Mouse (Mus musculus): ENCODE results near the gene Crebbp. TPM values are rescaled to one million over a fixed set of nuclear protein-coding genes. Genes with fewer than 3 reads are reported as not detected.
"Not testable (repeated sequence)": the region's sequence is repeated elsewhere in the genome, so short reads cannot be mapped to it uniquely, and the experiment has no call there.

Crebbp gene
- 18.4 and 19.3 TPM in 2 replicates for polyA plus RNA-seq (2015; fragmentation: Nextera tagmentation; extraction: Ambion mirVana)

- Histone ChIP-seq H3K27ac (ENCODE audit: low read length) (peak within 1 kb of the TSS; percentile 99), H3K27me3 (replicated peaks; ENCODE audit: control insufficient read depth, insufficient read depth, low read length) (no peaks in the 10 kb centered on the region), H3K4me3 (ENCODE audit: low read length) (peak within 1 kb of the TSS; percentile 73), H3K9ac (ENCODE audit: low read depth, low read length) (peak within 1 kb of the TSS; percentile 96), H3K4me2 (ENCODE audit: low read depth, low read length) (peak within 1 kb of the TSS; percentile 93), H3K9me3 (ENCODE audit: control insufficient read depth, low read length) (no peaks in the 10 kb centered on the region), H3K36me3 (ENCODE audit: control insufficient read depth, insufficient read depth, low read length) (no peaks in the 10 kb centered on the region), H3K4me1 (ENCODE audit: control insufficient read depth, insufficient read depth, low read length) (peaks cover 16% of the 10 kb centered on the region)
- ATAC-seq, result peak; percentile 92
- WGBS, result under 1% methylated on average over 76 of the region's 92 CpGs
Measured at GRCm38 (mm10) chr16:4213799-4214551, at the start of gene Crebbp. Gene Crebbp, minus strand, starts transcription at chr16:4213997.

- Histone ChIP-seq H3K4me1 (ENCODE audit: control insufficient read depth, insufficient read depth, low read length) (peaks cover 7% of the 10 kb centered on the region; the same call in 1 of the 2 replicates), H3K9ac (ENCODE audit: low read depth, low read length) (no peak overlapping the region), H3K27me3 (replicated peaks; ENCODE audit: control insufficient read depth, insufficient read depth, low read length) (no peaks in the 10 kb centered on the region), H3K36me3 (ENCODE audit: control insufficient read depth, insufficient read depth, low read length) (no peaks in the 10 kb centered on the region), H3K27ac (ENCODE audit: low read length) (no peak overlapping the region), H3K4me2 (ENCODE audit: low read depth, low read length) (no peak overlapping the region), H3K9me3 (ENCODE audit: control insufficient read depth, low read length) (no peaks in the 10 kb centered on the region), H3K4me3 (ENCODE audit: low read length) (no peak overlapping the region)
- ATAC-seq, result peak; percentile 79
- 62% methylated on average over 3 of the region's 3 CpGs for WGBS
Measured at GRCm38 (mm10) chr16:4263486-4263885, 49.7 kb upstream of the Crebbp start.

- H3K4me2 ChIP-seq (ENCODE audit: low read depth, low read length), result no peak overlapping the region
- ATAC-seq, result no peak
- H3K27me3 ChIP-seq (replicated peaks; ENCODE audit: control insufficient read depth, insufficient read depth, low read length), result no peaks in the 10 kb centered on the region
- H3K4me1 ChIP-seq (ENCODE audit: control insufficient read depth, insufficient read depth, low read length), result no peaks in the 10 kb centered on the region
- H3K36me3 ChIP-seq (ENCODE audit: control insufficient read depth, insufficient read depth, low read length), result no peaks in the 10 kb centered on the region
- no peak overlapping the region for H3K9ac ChIP-seq (ENCODE audit: low read depth, low read length)
- H3K27ac ChIP-seq (ENCODE audit: low read length), result no peak overlapping the region
- no peak overlapping the region for H3K4me3 ChIP-seq (ENCODE audit: low read length)
- 92% methylated on average over 2 of the region's 2 CpGs for WGBS
- no peaks in the 10 kb centered on the region for H3K9me3 ChIP-seq (ENCODE audit: control insufficient read depth, low read length)
Measured at GRCm38 (mm10) chr16:4257546-4257945, 43.7 kb upstream of the Crebbp start.

- H3K27me3 ChIP-seq (replicated peaks; ENCODE audit: control insufficient read depth, insufficient read depth, low read length), result no peaks in the 10 kb centered on the region
- H3K36me3 ChIP-seq (ENCODE audit: control insufficient read depth, insufficient read depth, low read length), result no peaks in the 10 kb centered on the region
- H3K4me2 ChIP-seq (ENCODE audit: low read depth, low read length), result no peak overlapping the region
- no peak overlapping the region for H3K27ac ChIP-seq (ENCODE audit: low read length)
- 89% methylated on average over 3 of the region's 3 CpGs for WGBS
- H3K9me3 ChIP-seq (ENCODE audit: control insufficient read depth, low read length), result no peaks in the 10 kb centered on the region
- no peak overlapping the region for H3K9ac ChIP-seq (ENCODE audit: low read depth, low read length)
- H3K4me3 ChIP-seq (ENCODE audit: low read length), result no peak overlapping the region
- ATAC-seq, result no peak
- no peaks in the 10 kb centered on the region for H3K4me1 ChIP-seq (ENCODE audit: control insufficient read depth, insufficient read depth, low read length)
Measured at GRCm38 (mm10) chr16:4248791-4249190, 35.0 kb upstream of the Crebbp start.

GRCm38 (mm10) chr16:4245241-4245640 lies 31.4 kb upstream of the Crebbp start:
- not testable (repeated sequence) for H3K27me3 ChIP-seq (replicated peaks; ENCODE audit: control insufficient read depth, insufficient read depth, low read length); H3K36me3 ChIP-seq (ENCODE audit: control insufficient read depth, insufficient read depth, low read length); H3K9me3 ChIP-seq (ENCODE audit: control insufficient read depth, low read length); H3K4me3 ChIP-seq (ENCODE audit: low read length); H3K9ac ChIP-seq (ENCODE audit: low read depth, low read length); H3K4me2 ChIP-seq (ENCODE audit: low read depth, low read length); H3K27ac ChIP-seq (ENCODE audit: low read length); ATAC-seq; H3K4me1 ChIP-seq (ENCODE audit: control insufficient read depth, insufficient read depth, low read length)
- WGBS, result 93% methylated on average over 1 of the region's 1 CpGs

- no peak for ATAC-seq
- Histone ChIP-seq H3K27ac (ENCODE audit: low read length) (no peak overlapping the region), H3K9me3 (ENCODE audit: control insufficient read depth, low read length) (no peaks in the 10 kb centered on the region), H3K9ac (ENCODE audit: low read depth, low read length) (no peak overlapping the region), H3K27me3 (replicated peaks; ENCODE audit: control insufficient read depth, insufficient read depth, low read length) (no peaks in the 10 kb centered on the region), H3K4me2 (ENCODE audit: low read depth, low read length) (no peak overlapping the region), H3K4me3 (ENCODE audit: low read length) (no peak overlapping the region), H3K36me3 (ENCODE audit: control insufficient read depth, insufficient read depth, low read length) (no peaks in the 10 kb centered on the region), H3K4me1 (ENCODE audit: control insufficient read depth, insufficient read depth, low read length) (no peaks in the 10 kb centered on the region)
- 68% methylated on average over 4 of the region's 4 CpGs for WGBS
Measured at GRCm38 (mm10) chr16:4236131-4236530, 22.3 kb upstream of the Crebbp start.

GRCm38 (mm10) chr16:4235587-4235986 lies 21.8 kb upstream of the Crebbp start:
- H3K4me1 ChIP-seq (ENCODE audit: control insufficient read depth, insufficient read depth, low read length), result no peaks in the 10 kb centered on the region
- H3K9me3 ChIP-seq (ENCODE audit: control insufficient read depth, low read length), result no peaks in the 10 kb centered on the region
- no peak overlapping the region for H3K9ac ChIP-seq (ENCODE audit: low read depth, low read length)
- H3K27ac ChIP-seq (ENCODE audit: low read length), result no peak overlapping the region
- H3K4me2 ChIP-seq (ENCODE audit: low read depth, low read length), result no peak overlapping the region
- no peaks in the 10 kb centered on the region for H3K36me3 ChIP-seq (ENCODE audit: control insufficient read depth, insufficient read depth, low read length)
- no peak for ATAC-seq
- H3K4me3 ChIP-seq (ENCODE audit: low read length), result no peak overlapping the region
- H3K27me3 ChIP-seq (replicated peaks; ENCODE audit: control insufficient read depth, insufficient read depth, low read length), result no peaks in the 10 kb centered on the region

- Histone ChIP-seq H3K27me3 (replicated peaks; ENCODE audit: control insufficient read depth, insufficient read depth, low read length) (no peaks in the 10 kb centered on the region), H3K9me3 (ENCODE audit: control insufficient read depth, low read length) (no peaks in the 10 kb centered on the region), H3K9ac (ENCODE audit: low read depth, low read length) (no peak overlapping the region), H3K27ac (ENCODE audit: low read length) (no peak overlapping the region), H3K4me3 (ENCODE audit: low read length) (no peak overlapping the region), H3K4me1 (ENCODE audit: control insufficient read depth, insufficient read depth, low read length) (no peaks in the 10 kb centered on the region), H3K4me2 (ENCODE audit: low read depth, low read length) (no peak overlapping the region), H3K36me3 (ENCODE audit: control insufficient read depth, insufficient read depth, low read length) (no peaks in the 10 kb centered on the region)
- no peak for ATAC-seq
- WGBS, result 85% methylated on average over 2 of the region's 2 CpGs
Measured at GRCm38 (mm10) chr16:4225841-4226240, 12.0 kb upstream of the Crebbp start.

GRCm38 (mm10) chr16:4214631-4215240 lies 939 bp upstream of the Crebbp start:
- peak overlapping the region; percentile 93 for H3K4me2 ChIP-seq (ENCODE audit: low read depth, low read length)
- no peaks in the 10 kb centered on the region for H3K27me3 ChIP-seq (replicated peaks; ENCODE audit: control insufficient read depth, insufficient read depth, low read length)
- H3K36me3 ChIP-seq (ENCODE audit: control insufficient read depth, insufficient read depth, low read length), result no peaks in the 10 kb centered on the region
- no peak overlapping the region for H3K27ac ChIP-seq (ENCODE audit: low read length)
- peak overlapping the region; percentile 87 for H3K9ac ChIP-seq (ENCODE audit: low read depth, low read length)
- WGBS, result 39% methylated on average over 10 of the region's 10 CpGs
- H3K4me1 ChIP-seq (ENCODE audit: control insufficient read depth, insufficient read depth, low read length), result peaks cover 16% of the 10 kb centered on the region
- peak; percentile 40 for ATAC-seq
- H3K4me3 ChIP-seq (ENCODE audit: low read length), result peak overlapping the region; percentile 73
- H3K9me3 ChIP-seq (ENCODE audit: control insufficient read depth, low read length), result no peaks in the 10 kb centered on the region
